Mouse (Mus musculus): ENCODE data around the gene Celsr3. TPM values are rescaled to one million over a fixed set of nuclear protein-coding genes. Genes with fewer than 3 reads are reported as not detected.
A peak's percentile ranks its signal among the peaks of the same experiment; 100 is the strongest.

The Celsr3 gene
- polyA plus RNA-seq, 1 experiment from 2014 or later: 0.20 TPM

DNA sequence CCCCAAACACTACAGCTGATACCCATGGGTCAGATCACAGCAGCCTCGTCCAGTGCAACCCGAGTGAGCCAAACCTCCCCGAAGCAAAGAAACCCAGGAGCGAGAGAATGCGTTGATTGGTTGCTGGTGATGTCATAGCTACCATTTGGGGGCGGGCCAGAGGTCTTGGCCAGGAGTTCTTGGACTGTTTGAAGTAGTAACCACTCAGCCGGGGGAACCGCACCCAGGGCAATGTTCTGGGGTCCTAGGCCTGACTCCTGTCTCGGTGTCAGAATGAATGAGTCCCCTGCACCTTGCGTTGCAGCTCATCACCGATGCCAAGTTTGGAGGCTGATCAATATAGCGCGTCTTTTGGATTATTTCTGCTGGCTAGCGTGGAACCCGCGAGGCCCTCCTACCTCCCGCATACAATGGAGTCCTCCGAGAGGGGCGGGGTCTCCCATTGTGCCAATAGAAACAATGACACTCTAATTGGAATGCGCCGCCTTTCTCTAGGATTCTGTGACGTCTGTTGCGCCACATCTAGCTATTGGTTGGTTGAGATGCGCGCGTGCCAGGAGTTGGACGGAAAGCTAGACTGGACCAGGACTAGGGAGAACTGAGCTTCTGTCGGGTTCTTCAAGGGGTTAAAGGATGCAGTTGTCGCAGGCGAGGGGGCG, 1.2 kb upstream of the Celsr3 start:
- Histone ChIP-seq H3K4me3 (ENCODE audit: low read depth, low read length) (no peak overlapping the region), H3K4me1 (ENCODE audit: control insufficient read depth, insufficient read depth, low read length) (0 out of 2 replicates have a peak, but pooled peaks cover 4% of the 10 kb centered on the region), H3K36me3 (ENCODE audit: control insufficient read depth, insufficient read depth, low read length) (no peaks in the 10 kb centered on the region), H3K27ac (replicated peaks; ENCODE audit: low read depth, low read length) (no peak overlapping the region), H3K9ac (ENCODE audit: low read length) (no peak overlapping the region), H3K27me3 (ENCODE audit: control insufficient read depth, insufficient read depth, low read length) (peaks cover 63% of the 10 kb centered on the region), H3K9me3 (ENCODE audit: control insufficient read depth, low read length) (no peaks in the 10 kb centered on the region), H3K4me2 (ENCODE audit: low read depth, severe bottlenecking) (no peak overlapping the region)
- ATAC-seq (ENCODE audit: insufficient number of reproducible peaks, low FRiP score, low TSS enrichment, low read depth) (no peak), DNase-seq (ENCODE audit: low spot score) (no peak)
- WGBS: under 1% methylated on average over 31 of the region's 31 CpGs

DNA sequence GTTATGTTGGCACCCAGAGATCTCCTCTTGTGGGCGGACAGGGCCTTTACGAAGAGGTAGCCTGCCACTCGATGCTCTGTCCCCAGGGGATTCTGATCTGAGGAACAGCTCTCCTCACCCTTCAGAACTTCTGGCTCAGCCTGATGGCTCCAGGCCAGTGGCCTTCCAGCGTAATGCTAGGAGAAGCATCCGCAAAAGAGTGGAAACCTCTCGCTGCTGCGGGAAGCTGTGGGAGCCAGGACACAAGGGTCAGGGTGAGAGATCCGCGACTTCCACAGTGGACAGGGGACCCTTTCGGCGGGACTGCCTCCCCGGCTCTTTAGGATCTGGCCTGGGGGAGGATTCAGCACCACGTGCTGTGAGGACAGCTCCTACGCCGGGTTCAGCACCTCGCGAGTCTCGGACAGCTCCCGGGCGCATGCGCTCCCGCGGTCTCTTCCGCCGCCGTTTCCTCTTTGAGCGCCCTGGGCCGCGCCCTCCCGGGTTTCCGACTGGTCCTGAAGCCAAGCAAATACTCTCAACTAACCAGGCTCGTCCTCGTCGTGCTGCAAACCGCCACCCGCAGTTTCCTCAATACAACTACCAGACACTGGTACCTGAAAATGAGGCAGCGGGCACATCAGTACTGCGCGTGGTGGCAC, 700 bp downstream of the Celsr3 start:
- Histone ChIP-seq H3K4me3 (ENCODE audit: low read depth, low read length) (peak overlapping the region; percentile 29), H3K27me3 (ENCODE audit: control insufficient read depth, insufficient read depth, low read length) (peaks cover 78% of the 10 kb centered on the region), H3K9me3 (ENCODE audit: control insufficient read depth, low read length) (no peaks in the 10 kb centered on the region), H3K4me2 (ENCODE audit: low read depth, severe bottlenecking) (peak overlapping the region; percentile 60), H3K9ac (ENCODE audit: low read length) (no peak overlapping the region), H3K4me1 (ENCODE audit: control insufficient read depth, insufficient read depth, low read length) (peaks cover 7% of the 10 kb centered on the region; the same call in 1 of the 2 replicates), H3K27ac (replicated peaks; ENCODE audit: low read depth, low read length) (no peak overlapping the region), H3K36me3 (ENCODE audit: control insufficient read depth, insufficient read depth, low read length) (no peaks in the 10 kb centered on the region)
- ATAC-seq (ENCODE audit: insufficient number of reproducible peaks, low FRiP score, low TSS enrichment, low read depth) (peak; percentile 3; the same call in 1 of the 2 replicates), DNase-seq (ENCODE audit: low spot score) (peak; percentile 87)
- WGBS: 3% methylated on average over 39 of the region's 39 CpGs

DNA sequence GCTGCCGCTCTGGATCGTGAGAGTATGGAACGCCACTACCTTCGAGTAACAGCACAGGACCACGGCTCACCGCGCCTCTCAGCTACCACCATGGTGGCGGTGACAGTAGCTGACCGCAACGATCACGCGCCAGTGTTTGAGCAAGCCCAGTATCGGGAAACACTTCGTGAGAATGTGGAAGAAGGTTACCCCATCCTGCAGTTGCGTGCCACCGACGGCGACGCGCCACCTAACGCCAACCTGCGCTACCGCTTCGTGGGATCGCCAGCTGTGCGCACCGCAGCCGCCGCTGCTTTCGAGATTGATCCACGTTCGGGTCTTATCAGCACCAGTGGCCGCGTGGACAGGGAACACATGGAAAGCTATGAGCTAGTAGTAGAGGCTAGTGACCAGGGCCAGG, 1.3 kb downstream of the Celsr3 start:
- peaks cover 9% of the 10 kb centered on the region; the same call in 1 of the 2 replicates for H3K4me1 ChIP-seq (ENCODE audit: control insufficient read depth, insufficient read depth, low read length)
- no peak; the same call in 1 of the 2 replicates for ATAC-seq (ENCODE audit: insufficient number of reproducible peaks, low FRiP score, low TSS enrichment, low read depth)

DNA sequence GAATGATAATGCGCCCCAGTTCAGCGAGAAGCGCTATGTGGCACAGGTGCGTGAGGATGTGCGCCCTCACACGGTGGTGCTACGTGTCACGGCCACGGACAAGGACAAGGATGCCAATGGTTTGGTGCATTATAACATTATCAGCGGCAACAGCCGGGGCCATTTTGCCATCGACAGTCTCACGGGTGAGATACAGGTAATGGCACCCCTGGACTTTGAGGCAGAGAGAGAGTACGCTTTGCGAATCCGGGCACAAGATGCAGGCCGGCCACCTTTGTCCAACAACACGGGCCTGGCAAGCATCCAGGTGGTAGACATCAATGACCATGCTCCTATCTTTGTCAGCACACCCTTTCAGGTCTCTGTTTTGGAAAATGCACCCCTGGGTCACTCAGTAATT, 1.8 kb downstream of the Celsr3 start:
- Histone ChIP-seq H3K9me3 (ENCODE audit: control insufficient read depth, low read length) (no peaks in the 10 kb centered on the region), H3K9ac (ENCODE audit: low read length) (no peak overlapping the region), H3K4me1 (ENCODE audit: control insufficient read depth, insufficient read depth, low read length) (peaks cover 13% of the 10 kb centered on the region; the same call in 1 of the 2 replicates), H3K4me2 (ENCODE audit: low read depth, severe bottlenecking) (peak overlapping the region; percentile 60; the same call in 1 of the 2 replicates), H3K36me3 (ENCODE audit: control insufficient read depth, insufficient read depth, low read length) (no peaks in the 10 kb centered on the region), H3K27me3 (ENCODE audit: control insufficient read depth, insufficient read depth, low read length) (peaks cover 82% of the 10 kb centered on the region), H3K27ac (replicated peaks; ENCODE audit: low read depth, low read length) (no peak overlapping the region), H3K4me3 (ENCODE audit: low read depth, low read length) (0 out of 2 replicates have a peak overlapping the region, but pooled peaks have one; percentile 29)
- no peak for DNase-seq (ENCODE audit: low spot score)
- 60% methylated on average over 18 of the region's 18 CpGs for WGBS
- no peak for ATAC-seq (ENCODE audit: insufficient number of reproducible peaks, low FRiP score, low TSS enrichment, low read depth)

More for the DNA sequence above, 1.3 kb downstream of the Celsr3 start:
- Histone ChIP-seq H3K4me3 (ENCODE audit: low read depth, low read length) (peak overlapping the region; percentile 29), H3K27me3 (ENCODE audit: control insufficient read depth, insufficient read depth, low read length) (peaks cover 79% of the 10 kb centered on the region), H3K9ac (ENCODE audit: low read length) (no peak overlapping the region), H3K36me3 (ENCODE audit: control insufficient read depth, insufficient read depth, low read length) (no peaks in the 10 kb centered on the region), H3K27ac (replicated peaks; ENCODE audit: low read depth, low read length) (no peak overlapping the region), H3K9me3 (ENCODE audit: control insufficient read depth, low read length) (no peaks in the 10 kb centered on the region), H3K4me2 (ENCODE audit: low read depth, severe bottlenecking) (peak overlapping the region; percentile 60)
- no peak for DNase-seq (ENCODE audit: low spot score)
- WGBS: 13% methylated on average over 34 of the region's 34 CpGs

DNA sequence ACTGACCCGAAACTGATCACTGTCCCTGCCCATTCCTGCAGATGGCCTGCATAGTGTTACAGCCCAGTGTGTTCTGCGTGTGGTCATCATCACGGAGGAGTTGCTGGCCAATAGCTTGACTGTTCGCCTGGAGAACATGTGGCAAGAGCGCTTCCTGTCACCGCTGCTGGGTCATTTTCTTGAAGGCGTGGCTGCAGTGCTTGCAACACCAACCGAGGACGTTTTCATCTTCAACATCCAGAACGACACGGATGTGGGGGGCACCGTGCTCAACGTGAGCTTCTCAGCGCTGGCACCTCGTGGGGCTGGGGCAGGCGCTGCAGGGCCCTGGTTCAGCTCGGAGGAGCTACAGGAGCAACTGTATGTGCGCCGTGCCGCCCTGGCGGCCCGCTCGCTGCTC, 5.5 kb downstream of the Celsr3 start:
- DNase-seq (ENCODE audit: low spot score) (no peak), ATAC-seq (ENCODE audit: insufficient number of reproducible peaks, low FRiP score, low TSS enrichment, low read depth) (no peak)
- H3K27me3 ChIP-seq (ENCODE audit: control insufficient read depth, insufficient read depth, low read length): peaks cover 61% of the 10 kb centered on the region
- H3K4me2 ChIP-seq (ENCODE audit: low read depth, severe bottlenecking): peak overlapping the region; percentile 90
- WGBS: 7% methylated on average over 23 of the region's 23 CpGs
- no peaks in the 10 kb centered on the region for H3K36me3 ChIP-seq (ENCODE audit: control insufficient read depth, insufficient read depth, low read length)
- peaks cover 13% of the 10 kb centered on the region; the same call in 1 of the 2 replicates for H3K4me1 ChIP-seq (ENCODE audit: control insufficient read depth, insufficient read depth, low read length)
- H3K9me3 ChIP-seq (ENCODE audit: control insufficient read depth, low read length): no peaks in the 10 kb centered on the region
- H3K4me3 ChIP-seq (ENCODE audit: low read depth, low read length): peak overlapping the region; percentile 38
- no peak overlapping the region for H3K27ac ChIP-seq (replicated peaks; ENCODE audit: low read depth, low read length)
- H3K9ac ChIP-seq (ENCODE audit: low read length): no peak overlapping the region

DNA sequence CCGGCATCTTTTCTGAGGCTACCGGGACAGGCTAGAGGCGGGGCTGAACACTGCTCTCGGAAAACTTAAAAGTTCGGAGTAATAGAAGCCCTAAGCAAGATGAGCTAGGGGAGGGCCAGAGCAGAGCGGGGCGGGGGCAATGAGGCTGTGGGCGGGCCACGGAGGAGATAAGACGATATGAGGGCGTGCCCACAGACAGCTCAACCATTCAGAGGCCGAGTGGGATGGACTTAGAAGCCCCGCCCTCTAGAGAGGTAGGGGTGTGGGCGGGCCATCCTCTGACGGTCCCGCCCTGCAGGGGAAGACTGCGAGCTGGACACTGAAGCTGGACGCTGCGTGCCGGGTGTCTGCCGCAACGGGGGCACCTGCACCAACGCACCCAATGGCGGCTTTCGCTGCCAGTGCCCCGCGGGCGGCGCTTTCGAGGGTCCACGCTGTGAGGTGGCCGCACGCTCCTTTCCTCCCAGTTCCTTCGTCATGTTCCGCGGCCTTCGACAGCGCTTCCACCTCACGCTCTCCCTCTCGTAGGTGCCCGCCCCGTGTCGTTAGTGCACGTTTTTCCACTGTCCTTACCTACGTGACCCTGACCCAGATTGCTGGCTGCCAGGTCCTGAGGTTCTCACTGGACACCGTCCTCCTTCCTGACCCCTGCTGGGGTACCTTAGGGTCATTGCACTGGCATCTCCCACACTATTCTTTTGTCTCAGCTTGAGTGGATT, 6.4 kb downstream of the Celsr3 start:
- Histone ChIP-seq H3K9ac (ENCODE audit: low read length) (no peak overlapping the region), H3K27me3 (ENCODE audit: control insufficient read depth, insufficient read depth, low read length) (peaks cover 54% of the 10 kb centered on the region)

DNA sequence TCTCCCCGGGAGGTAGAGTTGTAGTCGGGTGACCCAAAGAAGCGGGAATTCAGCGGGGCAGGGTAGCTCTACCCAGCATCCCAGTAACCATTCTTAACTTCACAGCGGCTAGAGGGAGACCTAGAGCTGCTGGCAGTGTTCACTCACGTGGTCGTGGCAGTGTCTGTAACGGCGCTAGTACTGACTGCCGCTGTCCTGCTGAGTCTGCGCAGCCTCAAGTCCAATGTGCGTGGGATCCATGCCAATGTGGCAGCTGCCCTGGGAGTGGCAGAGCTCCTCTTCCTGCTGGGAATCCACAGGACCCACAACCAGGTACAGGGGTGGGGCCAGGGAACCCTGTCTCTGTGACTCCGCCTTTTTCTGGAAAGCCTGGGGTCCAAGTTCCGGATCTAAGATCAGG, 16.9 kb downstream of the Celsr3 start:
- DNase-seq (ENCODE audit: low spot score): peak; percentile 36
- WGBS: 10% methylated on average over 14 of the region's 14 CpGs
- Histone ChIP-seq H3K4me1 (ENCODE audit: control insufficient read depth, insufficient read depth, low read length) (no peaks in the 10 kb centered on the region), H3K27me3 (ENCODE audit: control insufficient read depth, insufficient read depth, low read length) (no peaks in the 10 kb centered on the region), H3K9ac (ENCODE audit: low read length) (0 out of 2 replicates have a peak overlapping the region, but pooled peaks have one; percentile 7), H3K27ac (replicated peaks; ENCODE audit: low read depth, low read length) (no peak overlapping the region), H3K4me2 (ENCODE audit: low read depth, severe bottlenecking) (peak overlapping the region; percentile 25; the same call in 1 of the 2 replicates), H3K36me3 (ENCODE audit: control insufficient read depth, insufficient read depth, low read length) (no peaks in the 10 kb centered on the region), H3K9me3 (ENCODE audit: control insufficient read depth, low read length) (no peaks in the 10 kb centered on the region), H3K4me3 (ENCODE audit: low read depth, low read length) (peak overlapping the region; percentile 10; the same call in 1 of the 2 replicates)
- ATAC-seq (ENCODE audit: insufficient number of reproducible peaks, low FRiP score, low TSS enrichment, low read depth): no peak

More for the DNA sequence above, 6.4 kb downstream of the Celsr3 start:
- peak overlapping the region; percentile 90 for H3K4me2 ChIP-seq (ENCODE audit: low read depth, severe bottlenecking)
- WGBS: 7% methylated on average over 46 of the region's 46 CpGs
- H3K4me3 ChIP-seq (ENCODE audit: low read depth, low read length): peak overlapping the region; percentile 38
- H3K4me1 ChIP-seq (ENCODE audit: control insufficient read depth, insufficient read depth, low read length): peaks cover 11% of the 10 kb centered on the region; the same call in 1 of the 2 replicates
- DNase-seq (ENCODE audit: low spot score): peak; percentile 88
- peak; percentile 94 for ATAC-seq (ENCODE audit: insufficient number of reproducible peaks, low FRiP score, low TSS enrichment, low read depth)
- no peaks in the 10 kb centered on the region for H3K9me3 ChIP-seq (ENCODE audit: control insufficient read depth, low read length)
- H3K27ac ChIP-seq (replicated peaks; ENCODE audit: low read depth, low read length): no peak overlapping the region
- H3K36me3 ChIP-seq (ENCODE audit: control insufficient read depth, insufficient read depth, low read length): no peaks in the 10 kb centered on the region

DNA sequence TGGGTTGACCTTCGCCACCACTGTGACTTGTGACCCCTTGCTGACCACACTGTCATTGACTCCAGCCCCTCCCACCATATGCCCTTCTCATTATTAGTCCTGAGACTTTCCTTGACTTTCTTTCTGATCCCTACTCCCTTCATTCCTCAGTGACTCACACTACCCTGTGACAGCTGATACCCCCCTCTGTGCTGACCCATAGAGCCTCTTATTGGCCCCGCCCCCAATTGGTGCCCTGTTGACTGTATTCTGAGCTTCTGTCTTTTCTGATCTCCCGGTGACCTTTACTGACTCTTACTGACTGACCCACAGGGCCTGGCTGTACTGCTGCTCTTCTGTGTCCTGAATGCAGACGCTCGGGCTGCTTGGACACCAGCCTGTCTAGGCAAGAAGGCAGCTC, 19.3 kb downstream of the Celsr3 start:
- H3K27ac ChIP-seq (replicated peaks; ENCODE audit: low read depth, low read length): no peak overlapping the region
- H3K27me3 ChIP-seq (ENCODE audit: control insufficient read depth, insufficient read depth, low read length): no peaks in the 10 kb centered on the region
- H3K9me3 ChIP-seq (ENCODE audit: control insufficient read depth, low read length): no peaks in the 10 kb centered on the region
- no peak for DNase-seq (ENCODE audit: low spot score)
- no peak for ATAC-seq (ENCODE audit: insufficient number of reproducible peaks, low FRiP score, low TSS enrichment, low read depth)
- H3K4me2 ChIP-seq (ENCODE audit: low read depth, severe bottlenecking): no peak overlapping the region
- no peak overlapping the region for H3K4me3 ChIP-seq (ENCODE audit: low read depth, low read length)
- no peaks in the 10 kb centered on the region for H3K4me1 ChIP-seq (ENCODE audit: control insufficient read depth, insufficient read depth, low read length)
- no peak overlapping the region for H3K9ac ChIP-seq (ENCODE audit: low read length)
- WGBS: 71% methylated on average over 5 of the region's 5 CpGs
- H3K36me3 ChIP-seq (ENCODE audit: control insufficient read depth, insufficient read depth, low read length): no peaks in the 10 kb centered on the region
